Mouse (Mus musculus) frontal cortex, adult 2 months (tissue): ENCODE results near the gene Vac14. TPM values are rescaled to one million over a fixed set of nuclear protein-coding genes. Genes with fewer than 3 reads are reported as not detected.
A peak's percentile ranks its signal among the peaks of the same experiment; 100 is the strongest.

Source experiments
- DNase-seq, 2 experiments: peaks; one replicate each; pipeline ENCODE4 v3.0.0; 2022; ENCODE audit warnings: low spot score in 1 of 2; ENCODE audit errors: extremely low spot score in 1 of 2
- polyA plus RNA-seq: library from polyadenylated mRNA; depleted of rRNA; stranded (reverse); fragments of >200 nt; gene quantifications from 2 replicates; pipeline ENCODE4 v1.2.3, GENCODE M21; 2012

Gene Vac14
- polyA plus RNA-seq, 1 experiment = 28.7 TPM

GRCm38 (mm10) chr8:110713073-110713472 is 94.7 kb downstream of the Vac14 start:
- DNase-seq = peak in 1 of 2 experiments; percentile 58

DNA sequence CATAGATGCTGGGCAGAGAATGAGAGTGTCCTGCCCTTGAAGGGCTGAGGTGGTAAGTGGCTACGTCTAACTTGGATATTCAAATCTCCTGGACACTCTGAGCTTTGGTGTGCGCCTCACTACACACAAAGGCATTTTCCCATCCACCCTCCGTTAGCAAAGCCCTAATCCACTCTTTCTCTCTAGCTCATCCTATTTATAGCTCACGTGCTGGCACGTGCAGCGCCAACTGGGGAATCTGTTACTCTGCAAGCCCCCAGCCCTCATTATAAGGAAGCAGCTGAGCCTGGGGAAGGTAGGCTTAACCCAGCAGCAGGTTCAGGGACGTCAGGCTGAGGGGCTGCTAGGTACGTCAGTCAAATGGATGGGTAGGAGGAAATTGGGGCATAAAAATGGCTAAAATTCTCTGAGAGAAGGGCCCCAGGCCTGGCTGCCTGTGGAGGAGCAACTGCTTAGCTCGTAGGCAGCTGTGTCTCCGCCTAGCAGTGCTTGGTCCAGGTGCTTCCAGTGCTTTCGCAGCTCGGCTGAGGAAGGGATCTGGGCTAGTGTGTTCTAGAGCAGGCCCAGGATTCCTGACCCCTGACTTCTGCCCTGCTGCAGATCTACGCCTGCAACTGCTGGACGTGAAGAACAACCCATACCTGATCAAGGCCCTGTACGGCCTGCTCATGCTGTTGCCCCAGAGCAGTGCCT is 96.6 kb downstream of the Vac14 start:
- no peak for DNase-seq

- peak; percentile 85 to 88 for DNase-seq
These were observed 97.7 kb downstream of the Vac14 start for GRCm38 (mm10) chr8:110716075-110716474.

DNA sequence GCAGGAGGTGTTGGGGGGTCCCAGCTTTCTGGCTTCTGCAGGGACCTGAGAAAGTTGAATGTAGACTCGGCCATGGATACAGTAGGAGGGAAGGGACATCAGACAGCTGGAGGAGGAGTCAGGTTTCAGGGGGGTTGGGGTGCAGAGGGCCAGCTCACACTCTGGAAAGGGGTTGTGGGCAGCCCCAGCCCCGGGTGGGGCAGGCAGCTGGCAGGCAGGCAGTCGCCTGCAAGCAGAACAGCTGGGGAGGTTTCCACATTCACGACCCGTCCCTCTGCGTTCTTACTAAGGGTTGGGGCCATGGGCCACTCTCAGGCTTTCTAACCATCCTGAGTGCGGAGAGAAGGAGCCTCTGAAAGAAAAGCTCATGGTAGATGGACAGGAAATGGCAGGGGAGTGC is 98.7 kb downstream of the Vac14 start:
- DNase-seq = no peak

- no peak for DNase-seq
These were observed 100.0 kb downstream of the Vac14 start for GRCm38 (mm10) chr8:110718209-110718968.

DNA sequence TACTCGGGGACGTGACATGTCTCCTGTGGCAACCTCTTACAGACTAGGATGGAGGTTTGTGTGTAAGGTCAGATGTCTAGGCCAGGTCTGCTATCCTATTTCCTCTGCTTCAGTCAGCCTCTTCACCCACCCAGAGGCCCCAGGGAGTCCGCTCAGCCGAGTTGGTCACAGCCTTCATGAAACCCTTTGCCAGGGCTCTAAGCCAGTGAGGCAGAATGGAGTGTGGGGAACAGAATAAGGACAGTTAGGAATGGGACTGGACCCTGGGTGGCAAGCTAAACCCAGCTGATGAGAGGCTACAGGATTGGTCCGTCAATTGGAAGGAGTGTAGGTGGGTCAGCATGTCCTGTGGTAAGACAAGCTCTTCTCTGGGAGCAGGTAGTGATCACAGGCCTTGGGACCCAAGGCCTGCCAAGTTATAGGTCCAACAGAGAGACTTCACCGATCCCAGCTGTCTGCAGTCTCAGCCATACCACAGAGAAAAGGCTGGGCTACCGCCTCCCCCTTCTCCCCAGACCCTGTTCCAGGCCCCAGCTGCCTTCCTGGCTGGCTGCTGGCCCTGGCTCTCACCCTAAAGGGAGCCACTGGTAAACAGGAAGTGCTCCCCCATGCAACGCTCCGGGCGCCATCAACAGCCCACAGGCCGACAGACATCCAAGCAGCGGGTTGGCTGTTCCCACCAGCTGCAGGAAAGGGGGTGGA is 100.7 kb downstream of the Vac14 start:
- DNase-seq = peak in 1 of 2 experiments; percentile 53

GRCm38 (mm10) chr8:110719898-110720653 is 101.7 kb downstream of the Vac14 start:
- DNase-seq = no peak

- peak in 1 of 2 experiments; percentile 73 for DNase-seq
These were observed 102.6 kb downstream of the Vac14 start, which contains the start of gene Mtss1l for GRCm38 (mm10) chr8:110720685-110721598. Mtss1l (plus strand) TSS chr8:110721476.

DNA sequence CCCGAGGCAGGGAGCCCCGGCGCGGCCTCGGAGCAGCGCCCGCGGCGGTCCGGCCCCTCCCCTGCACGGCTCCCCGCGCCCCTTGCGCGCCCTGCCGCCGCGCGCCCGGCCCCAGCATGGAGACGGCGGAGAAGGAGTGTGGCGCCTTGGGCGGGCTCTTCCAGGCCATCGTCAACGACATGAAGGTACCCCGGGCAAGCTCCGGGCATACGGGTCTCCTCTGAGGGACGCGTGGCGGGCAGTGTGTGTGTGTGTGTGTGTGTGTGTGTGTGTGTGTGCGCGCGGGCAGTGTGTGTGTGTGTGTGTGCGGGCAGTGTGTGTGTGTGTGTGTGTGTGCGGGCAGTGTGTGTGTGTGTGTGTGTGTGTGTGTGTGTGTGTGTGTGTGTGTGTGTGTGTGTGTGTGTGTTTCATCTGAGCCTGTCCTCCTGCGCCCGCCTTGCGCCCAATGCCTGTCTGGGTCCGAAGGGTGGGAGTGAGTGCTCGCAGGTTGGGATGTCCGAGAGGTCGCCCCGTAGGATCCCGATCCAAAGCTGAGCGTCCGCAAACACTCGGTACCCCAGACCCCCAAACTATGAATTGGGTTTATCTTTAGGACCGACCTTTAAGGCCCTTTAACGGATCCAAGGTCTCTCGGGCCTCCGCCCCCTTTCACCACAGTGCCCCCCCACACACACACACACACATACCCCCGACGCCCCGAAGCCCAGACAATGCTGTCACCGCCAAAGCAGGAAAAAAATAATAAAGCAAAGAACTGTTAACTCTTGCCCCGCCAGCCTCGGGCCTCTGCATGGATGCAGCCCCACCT is 103.4 kb downstream of the Vac14 start:
- no peak for DNase-seq

- no peak for DNase-seq
These were observed 104.1 kb downstream of the Vac14 start for GRCm38 (mm10) chr8:110722414-110723011.

- DNase-seq = no peak
These were observed 106.1 kb downstream of the Vac14 start for GRCm38 (mm10) chr8:110724493-110724892.

DNA sequence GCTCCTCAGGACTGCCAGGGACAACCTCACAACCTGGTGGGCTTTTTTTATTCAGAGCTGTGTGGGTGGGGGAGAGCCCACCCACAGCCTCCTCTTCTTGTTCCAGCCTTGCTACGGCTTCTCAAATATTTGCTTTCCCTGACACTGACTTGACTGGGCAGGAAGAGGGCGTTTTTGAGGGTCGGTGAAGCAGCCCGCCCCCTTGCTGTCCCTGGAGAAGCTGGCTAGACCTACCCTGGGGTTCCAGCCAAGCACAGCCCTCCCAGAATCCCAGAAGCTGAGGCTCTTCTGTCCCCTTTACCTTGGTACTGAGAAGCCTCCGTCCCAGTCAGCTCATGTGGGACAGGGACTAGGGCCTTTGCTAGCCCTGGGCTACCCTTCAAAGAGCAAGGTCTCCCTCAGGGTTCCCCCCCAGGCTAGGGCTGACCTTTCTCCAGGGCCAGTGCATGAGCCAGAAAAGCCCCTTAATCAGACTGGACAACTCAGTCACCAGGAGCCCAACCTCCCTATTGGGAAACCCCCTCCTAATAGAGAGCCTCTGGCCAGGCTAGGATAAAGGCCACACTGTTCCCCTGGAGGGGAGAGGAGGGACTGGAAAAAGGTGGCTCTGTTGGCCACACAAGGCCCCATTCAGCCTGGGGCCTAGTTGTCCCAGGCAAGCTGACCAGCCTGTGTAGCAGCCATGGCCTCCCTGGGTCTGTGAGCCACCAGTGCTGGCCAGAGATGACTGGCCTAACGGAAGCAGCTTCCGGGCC is 106.9 kb downstream of the Vac14 start:
- peak; percentile 61 to 71 for DNase-seq

- peak in 1 of 2 experiments; percentile 67 for DNase-seq
These were observed 108.5 kb downstream of the Vac14 start for GRCm38 (mm10) chr8:110726893-110727292.

GRCm38 (mm10) chr8:110731346-110731859 is 113.0 kb downstream of the Vac14 start:
- DNase-seq = peak in 1 of 2 experiments; percentile 56

- DNase-seq = no peak
These were observed 114.7 kb downstream of the Vac14 start for GRCm38 (mm10) chr8:110733036-110733435.

DNA sequence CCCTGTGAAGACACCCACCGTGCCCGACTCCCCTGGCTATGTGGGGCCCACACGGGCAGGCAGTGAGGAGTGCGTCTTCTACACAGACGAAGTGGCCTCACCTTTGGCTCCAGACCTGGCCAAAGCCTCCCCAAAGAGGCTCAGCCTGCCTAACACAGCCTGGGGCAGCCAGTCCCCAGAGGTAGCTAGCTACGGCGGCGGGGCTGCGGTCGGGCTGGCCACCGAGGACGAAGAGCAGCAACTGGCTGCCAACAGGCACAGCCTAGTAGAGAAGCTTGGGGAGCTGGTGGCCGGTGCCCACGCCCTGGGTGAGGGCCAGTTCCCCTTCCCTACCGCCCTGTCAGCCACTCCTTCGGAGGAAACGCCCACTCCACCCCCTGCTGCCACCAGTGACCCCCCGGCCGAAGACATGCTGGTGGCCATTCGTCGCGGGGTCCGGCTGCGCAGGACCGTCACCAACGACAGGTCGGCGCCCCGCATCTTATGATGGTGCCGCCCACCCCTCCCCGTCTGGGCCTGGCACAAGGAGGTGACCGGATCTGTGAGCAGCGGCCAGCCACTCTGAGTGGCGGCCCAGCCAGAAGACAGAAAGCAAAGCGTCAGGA is 120.3 kb downstream of the Vac14 start:
- DNase-seq = no peak

DNA sequence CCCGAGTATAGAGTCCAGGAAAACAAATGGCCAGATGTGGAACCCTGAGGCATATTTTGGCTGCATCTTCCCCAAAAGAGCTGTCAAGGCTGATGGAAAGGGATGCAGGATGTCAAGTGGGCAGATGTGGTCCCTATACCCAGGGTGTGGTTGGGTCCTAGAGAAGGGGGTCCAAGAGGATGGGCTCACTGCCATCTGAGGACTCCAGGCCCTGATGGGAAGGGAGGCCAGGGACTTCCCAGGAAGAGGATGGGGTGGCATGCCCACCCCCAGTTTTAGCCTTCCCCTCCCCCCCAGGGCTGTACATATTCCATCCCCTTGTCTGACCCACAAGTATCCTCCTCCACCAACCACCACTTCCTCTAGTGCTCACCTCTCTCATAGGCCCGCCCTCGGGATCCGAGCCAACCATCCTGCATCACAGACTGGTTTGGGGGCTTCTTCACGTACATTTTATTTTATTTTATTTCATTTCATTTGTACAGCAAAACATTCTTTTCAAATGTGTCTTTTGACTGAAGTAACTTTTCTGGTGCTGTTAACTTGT is 122.3 kb downstream of the Vac14 start:
- DNase-seq = no peak
